Mouse (Mus musculus) testis, postnatal 14 days (tissue): ENCODE measurements at regions not wholly inside any gene's neighbourhood (a gene's known extent, or its start where the extent isn't known, plus 50 kb on each side); places are given as distances from the start of the nearest gene placed in this dataset.

Experiments used
- DNase-seq: peaks from one replicate; pipeline ENCODE4 v3.0.0; 2021; ENCODE audit warnings: low spot score

DNA sequence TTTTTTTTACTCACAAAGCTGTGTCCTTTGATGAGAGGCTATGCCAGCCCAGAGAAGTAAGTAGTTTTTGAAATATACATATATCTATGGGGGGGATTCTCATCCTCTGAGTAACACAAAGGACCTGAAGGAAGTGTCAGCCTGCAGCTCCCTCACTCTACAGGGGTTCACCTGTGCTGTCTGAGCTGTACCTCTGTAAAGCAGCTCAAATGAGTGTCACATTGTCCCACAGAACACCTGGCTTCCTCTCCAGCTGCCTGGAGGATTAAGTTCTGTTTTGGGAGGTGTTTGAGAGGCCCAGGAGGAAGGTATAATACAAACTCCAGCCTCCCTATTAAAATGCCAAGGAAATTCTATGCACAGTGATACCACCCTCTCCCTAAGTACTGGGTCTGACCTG is 83.3 kb upstream of the Tbc1d5 start:
- no peak for DNase-seq

DNA sequence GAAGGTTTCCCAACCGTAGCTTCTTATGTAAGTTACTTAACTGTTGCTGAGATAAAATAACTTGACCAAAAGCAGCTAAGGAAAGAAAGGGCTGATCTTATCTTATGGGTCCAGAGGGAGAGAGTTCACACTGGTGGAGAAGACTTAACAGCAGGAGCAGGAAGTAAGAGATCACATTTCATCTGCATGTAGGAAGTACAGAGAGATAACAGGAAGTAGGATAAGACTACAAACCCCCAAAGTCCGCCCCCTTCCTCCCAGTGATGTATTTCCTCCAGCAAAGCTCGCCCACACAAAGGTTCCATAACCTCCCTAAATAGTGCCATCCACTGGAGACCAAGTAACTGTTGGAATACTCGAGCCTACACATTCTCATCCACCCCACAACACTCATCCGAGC is 79.2 kb upstream of the Tbc1d5 start:
- DNase-seq = no peak

DNA sequence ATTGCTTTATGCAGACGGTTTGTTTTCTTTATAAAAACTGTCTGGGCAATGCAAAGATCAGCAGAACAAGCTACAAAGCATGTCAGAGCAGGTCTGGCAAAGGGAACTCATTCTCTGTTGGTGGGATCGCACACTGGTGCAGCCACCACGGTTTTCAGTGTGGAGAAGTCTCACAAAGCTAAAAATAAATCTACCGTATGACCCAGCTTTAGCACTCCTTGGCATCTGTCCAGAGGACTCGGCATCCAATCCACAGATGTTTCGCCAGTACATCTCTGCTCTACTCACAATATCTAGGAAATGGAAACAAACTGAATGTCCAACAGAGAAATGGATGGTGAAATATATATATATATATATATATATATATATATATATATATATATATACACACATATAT is 69.4 kb upstream of the Tbc1d5 start:
- no peak for DNase-seq

DNA sequence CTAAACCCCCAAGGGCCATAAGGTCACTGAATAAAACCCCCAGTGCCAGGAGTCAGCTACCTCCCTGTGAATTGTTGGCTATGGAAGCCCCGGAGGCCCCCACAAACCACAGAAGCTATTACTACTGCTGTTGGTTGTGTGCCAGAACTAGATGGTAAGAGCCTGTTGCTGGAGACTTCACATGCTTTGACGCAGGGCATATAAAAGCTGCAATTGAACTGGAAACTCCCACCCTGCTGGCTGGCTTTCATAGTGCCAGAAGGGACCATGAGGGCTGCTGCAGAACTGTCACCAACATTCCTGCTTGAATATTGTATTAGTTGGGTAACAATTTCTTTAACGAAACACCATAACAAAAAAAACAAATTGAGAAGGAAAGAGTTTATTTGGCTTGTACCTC is 66.9 kb upstream of the Tbc1d5 start:
- DNase-seq = no peak

DNA sequence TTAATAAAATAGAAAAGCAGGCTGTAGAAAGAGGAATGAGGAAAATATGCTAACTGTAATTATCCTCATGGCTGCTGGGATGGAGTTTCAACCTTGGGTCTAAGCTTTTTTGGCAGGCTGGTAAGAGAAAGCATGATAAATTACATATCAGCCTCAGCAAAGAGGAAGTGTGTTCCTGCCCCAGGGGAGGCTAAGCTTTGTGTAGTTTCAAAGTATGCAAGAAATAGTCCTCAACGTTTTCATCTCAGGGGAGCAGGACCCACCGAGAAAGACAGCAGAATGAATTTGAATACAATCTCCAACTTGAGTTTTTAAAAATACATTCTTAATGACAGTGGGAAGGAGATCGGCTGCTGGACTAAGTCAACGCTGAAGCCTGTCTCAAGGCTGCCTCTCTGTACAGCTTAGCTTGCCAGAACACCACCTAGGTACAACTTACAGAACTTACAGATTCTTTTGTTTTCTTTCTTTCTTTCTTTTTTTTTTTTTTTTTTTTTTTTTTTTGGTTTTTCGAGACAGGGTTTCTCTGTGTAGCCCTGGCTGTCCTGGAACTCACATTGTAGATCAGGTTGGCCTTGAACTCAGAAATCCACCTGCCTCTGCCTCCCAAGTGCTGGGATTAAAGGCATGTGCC is 61.3 kb upstream of the Tbc1d5 start:
- no peak for DNase-seq

DNA sequence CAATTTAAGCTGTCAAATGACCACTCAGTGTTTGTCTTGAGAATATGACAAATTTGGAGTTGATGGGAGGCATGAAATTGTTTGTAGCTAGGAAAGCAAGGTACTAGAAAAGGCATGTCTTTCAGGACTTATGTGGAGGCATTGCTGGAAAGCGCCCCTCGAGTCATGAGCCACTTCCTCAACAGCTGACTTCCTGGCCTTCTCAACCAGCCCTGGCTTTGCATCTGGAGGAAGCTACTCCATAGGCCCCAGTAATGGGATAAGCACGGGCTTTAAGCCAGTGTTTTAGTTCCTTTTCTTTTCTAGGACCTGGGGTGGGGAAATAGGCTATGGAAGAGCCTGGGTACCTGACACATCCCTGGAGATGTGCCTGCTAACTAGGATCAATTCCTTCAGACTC is 60.3 kb upstream of the Tbc1d5 start:
- DNase-seq = no peak
